Mouse (Mus musculus): ENCODE data around the gene Dolpp1.

DNA sequence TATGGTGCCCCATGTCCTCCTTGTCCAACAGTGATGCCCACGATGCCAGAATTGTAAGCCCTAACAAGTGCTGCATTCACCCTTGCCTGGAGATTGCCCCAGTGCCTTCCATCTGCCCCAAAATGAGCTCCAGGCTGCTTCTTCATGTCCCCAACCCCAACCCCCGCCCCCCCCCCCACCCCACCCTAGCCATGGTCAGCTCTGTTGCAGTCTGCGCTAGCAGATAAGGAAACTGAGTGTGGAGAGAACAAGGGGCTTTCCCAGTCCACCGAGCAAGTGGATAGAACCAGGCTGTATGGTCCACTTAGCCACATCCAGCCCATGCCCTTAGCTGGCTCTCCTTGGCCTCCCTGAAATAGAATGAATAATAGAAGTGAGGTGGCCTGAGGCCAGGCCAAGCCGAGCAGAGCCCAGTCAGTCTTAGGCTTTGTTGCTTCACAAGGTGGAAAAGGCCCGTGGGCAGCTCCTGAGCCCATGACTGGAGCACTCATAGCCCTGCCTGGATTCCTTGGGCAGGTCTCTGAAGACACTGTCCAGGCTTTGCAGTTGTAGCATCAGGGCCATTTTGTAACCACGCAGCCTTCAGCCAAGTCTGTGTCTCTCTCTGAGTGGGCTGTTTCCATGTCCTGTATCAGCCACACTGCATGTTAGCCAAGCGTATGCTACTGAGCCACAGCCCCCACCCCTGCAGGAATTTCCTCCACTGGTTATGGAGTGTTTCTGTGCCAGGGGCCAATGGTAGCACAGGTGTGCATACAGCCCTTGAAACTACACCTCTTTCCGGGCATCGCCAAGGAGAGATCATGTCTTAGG lies 11.3 kb upstream of the Dolpp1 start:
- no peak for TF ChIP-seq CTCF (conservative IDR thresholded peaks at IDR 0.05 in 1 of 2, IDR thresholded peaks at IDR 0.05 in 1 of 2; ENCODE audit: low read depth in 2 of 2, low read length in 2 of 2)
- TF ChIP-seq E2F4 (IDR thresholded peaks at IDR 0.05; ENCODE audit: insufficient replicate concordance, low read depth, low read length) = no peak
- no peak for TF ChIP-seq POLR2A (IDR thresholded peaks at IDR 0.05; ENCODE audit: low read depth, low read length)
- no peak for TF ChIP-seq ZKSCAN1 (IDR thresholded peaks at IDR 0.05; ENCODE audit: borderline replicate concordance, low read depth, low read length)
- TF ChIP-seq ZNF384 (IDR thresholded peaks at IDR 0.05; ENCODE audit: low read depth, low read length) = no peak
